Mouse (Mus musculus) liver, adult 2 months (tissue): ENCODE measurements around the gene Pecam1.

Experiments
- CTCF ChIP-seq: fragments of 200-500 bp; IDR thresholded peaks from 2 replicates; pipeline ENCODE4 v1.5.1; 2011; ENCODE audit warnings: low read depth, low read length, control low read depth
- POLR2A ChIP-seq: fragments of 200-500 bp; IDR thresholded peaks from 2 replicates; pipeline ENCODE4 v1.6.1; 2011; ENCODE audit warnings: low read length, control low read depth; ENCODE audit not compliant: insufficient read depth; ENCODE audit errors: extremely low read depth

- TF ChIP-seq POLR2A (no peak), CTCF (no peak)
Observed at GRCm38 (mm10) chr11:106777395-106777794, 27.0 kb upstream of the Pecam1 start.
